Mouse (Mus musculus) adrenal gland, postnatal 4 days (tissue): ENCODE data around the gene Poc1b. TPM values are rescaled to one million over a fixed set of nuclear protein-coding genes. Genes with fewer than 3 reads are reported as not detected.

Experiments
- DNase-seq, 2 experiments: peaks; one replicate each; pipeline ENCODE4 v3.0.0; 2021 to 2022; ENCODE audit warnings: low spot score in 2 of 2, mixed read lengths in 2 of 2
- total RNA-seq, 2 experiments: library from RNA; stranded (reverse); gene quantifications; 2 replicates each; pipeline ENCODE4 v1.2.3; 2021

Poc1b gene
- total RNA-seq, 2 experiments from 2014 or later, result 15.1 to 16.4 TPM

DNA sequence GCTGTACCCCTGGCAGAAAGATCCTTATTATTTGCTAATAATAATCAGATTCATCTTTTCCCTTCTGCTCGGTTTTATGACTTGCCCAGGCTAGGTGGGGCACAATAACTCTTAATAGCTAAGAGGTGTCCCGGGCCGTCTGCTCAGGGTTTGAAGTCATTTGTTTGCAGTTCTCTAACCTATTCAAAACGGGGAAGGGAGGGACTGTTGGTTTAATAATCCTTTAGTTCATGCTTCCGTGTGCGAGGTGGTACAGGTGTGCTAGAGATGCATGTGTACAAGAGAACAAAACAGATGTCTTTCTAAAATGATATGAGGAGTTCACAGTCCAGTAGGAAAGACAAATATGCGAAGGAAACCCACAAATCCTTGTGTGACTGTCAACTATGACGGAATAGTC, 7.5 kb downstream of the Poc1b start:
- DNase-seq, result no peak

DNA sequence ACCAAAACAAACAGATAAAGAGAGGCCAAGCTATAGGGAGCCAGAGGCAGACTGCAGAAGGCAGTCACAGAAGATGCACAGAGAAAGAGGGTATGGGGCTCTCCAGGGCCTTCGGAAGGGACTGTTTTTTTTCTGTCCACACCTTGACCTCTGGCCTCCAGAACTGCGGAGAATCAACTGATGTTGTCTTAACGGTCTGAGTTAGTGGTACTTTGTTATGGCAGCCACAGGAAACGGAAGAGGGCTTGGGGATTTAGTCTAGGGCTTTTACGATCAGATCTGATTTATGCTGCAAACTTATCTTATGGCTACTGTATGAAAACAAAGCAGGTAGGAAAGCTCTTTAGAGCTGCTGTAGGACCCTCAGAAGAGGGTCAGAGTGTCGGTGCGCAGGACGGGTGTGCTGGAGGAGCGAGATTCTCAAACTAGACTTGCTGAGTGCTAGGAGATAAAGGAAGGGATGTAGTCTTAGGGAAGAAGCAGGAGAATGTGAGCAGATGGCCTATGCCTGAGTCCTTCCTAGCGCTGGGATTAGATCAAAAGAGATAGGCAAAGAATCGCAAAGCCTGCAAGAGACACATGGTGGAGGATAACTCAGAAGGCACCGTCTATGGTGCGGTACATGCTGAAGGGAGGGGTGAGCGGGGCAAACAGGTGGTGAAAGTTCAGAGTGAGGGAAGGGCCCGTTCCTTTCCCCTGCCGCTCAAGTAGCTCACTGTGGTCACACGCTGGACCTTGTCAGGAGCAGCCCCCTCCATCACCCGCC, 8.8 kb downstream of the Poc1b start:
- DNase-seq, result no peak

DNA sequence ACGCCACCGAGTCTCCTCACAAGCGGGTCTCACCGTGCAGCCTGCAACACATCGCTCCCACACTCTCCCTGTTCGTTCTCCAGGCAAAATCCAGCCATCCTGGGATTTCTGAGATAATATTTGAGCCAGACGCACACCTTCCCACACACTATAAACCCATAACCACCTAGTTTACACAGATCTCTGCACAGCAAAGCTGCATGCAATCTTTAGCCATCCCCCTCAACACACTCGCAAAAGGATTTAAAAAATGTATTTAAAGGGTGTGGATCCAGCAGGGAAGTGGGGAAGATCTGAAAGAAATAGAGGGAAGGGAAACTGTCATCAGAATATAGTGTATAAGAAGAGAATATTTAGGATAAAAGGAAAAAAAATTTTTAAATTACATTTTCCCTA, 9.4 kb downstream of the Poc1b start:
- DNase-seq, result no peak

DNA sequence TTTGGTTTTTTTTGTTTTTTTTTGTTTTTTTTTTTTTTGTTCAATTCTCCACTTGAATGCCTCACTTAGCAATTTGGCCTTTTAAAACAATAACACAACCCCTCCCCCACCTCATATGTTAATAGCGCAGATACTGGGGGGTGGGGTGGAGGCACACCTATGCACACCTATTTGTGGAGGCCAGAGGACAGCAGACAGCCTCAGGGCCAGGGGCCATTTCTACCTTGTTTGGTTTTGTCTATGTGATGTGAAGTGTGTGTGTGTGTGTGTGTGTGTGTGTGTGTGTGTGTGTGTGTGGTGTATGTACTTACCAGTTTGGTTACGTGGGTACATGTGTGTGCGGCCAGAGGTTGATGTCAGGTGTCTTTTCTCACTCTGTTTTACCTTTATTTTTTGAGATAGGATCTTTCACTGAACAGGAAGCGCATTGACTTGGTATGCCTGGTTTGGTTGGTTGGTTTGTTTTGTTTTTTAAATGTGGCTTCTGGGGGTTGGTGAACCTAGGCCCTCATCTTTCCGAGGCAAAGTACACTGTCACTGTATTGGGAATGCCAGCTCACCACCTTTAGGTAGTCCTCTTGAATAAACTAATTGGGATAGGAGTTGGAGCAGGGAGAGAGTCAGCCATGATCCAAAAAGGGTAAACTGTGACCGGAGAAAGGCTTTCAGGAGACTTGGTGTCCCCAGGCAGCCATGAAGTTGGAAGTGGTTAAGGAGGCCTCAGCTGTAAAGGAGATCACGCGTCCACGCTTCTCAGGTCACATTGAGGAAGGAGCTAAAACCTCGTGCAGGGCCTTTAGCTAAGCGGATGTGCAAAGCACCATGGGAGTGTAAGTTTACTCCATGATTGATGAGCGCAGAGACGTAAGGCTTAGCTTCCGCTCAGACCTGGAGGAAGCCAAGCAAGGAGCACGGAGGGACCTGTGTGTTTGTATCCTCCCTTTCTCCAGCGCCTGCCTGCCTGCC, 10.1 kb downstream of the Poc1b start:
- DNase-seq, result no peak

DNA sequence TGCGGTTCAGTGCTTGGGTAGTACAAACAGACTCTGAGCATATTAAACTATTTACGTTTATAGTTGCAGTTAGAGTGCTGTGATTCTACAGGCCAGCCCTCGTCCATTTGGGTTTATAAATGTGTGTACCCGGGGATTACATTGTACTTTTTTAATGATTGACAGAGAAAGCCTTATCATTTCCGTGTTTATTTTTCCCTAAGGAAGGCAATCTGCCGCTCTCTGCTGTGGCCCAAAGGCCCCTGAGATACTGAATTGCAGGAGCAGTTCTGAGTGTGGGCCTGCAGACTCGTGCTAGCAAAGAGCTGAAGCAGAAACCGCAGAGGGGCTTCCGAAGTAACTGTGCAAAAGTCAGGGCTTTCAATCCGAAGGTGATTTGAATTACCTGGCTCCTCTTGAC, 11.0 kb downstream of the Poc1b start:
- no peak for DNase-seq

DNA sequence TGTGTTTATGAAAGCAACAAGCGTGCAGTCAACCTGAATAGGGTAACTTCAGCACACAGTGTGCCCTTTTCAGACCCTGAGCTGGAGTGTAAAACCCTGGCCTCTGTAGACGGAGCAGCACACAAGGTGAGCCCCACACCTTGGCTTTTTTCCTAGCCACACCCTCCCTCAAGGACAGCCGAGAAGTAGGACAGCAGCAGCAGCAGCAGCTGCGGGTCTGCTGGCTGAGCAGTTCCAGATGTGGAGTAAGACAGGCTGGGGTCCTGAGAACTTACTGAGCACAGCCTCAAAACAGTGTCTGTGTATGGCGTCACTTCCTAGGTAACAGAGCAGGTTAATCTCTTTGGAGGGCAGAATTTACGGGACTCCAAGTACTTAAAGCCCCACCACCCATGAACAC, 11.9 kb downstream of the Poc1b start:
- DNase-seq, result no peak

DNA sequence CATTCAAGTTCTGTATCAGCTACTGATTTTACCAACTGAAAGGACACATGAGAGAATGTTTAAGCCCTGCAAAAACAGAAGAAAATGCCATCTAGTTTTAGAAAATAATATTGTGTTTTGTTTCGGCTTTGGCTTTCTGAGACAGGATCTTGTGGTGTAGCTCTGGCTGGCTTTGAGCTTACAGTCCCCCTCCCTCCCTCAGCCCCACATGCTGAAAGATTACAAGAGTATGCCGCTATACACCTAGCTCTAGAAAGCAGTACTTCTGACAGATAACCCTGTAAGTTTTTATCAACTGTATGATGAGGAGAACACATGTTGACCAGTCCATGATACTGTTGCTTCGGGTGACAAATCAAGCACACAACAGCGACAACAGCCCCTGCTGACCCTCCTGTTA, 12.6 kb downstream of the Poc1b start:
- no peak for DNase-seq

DNA sequence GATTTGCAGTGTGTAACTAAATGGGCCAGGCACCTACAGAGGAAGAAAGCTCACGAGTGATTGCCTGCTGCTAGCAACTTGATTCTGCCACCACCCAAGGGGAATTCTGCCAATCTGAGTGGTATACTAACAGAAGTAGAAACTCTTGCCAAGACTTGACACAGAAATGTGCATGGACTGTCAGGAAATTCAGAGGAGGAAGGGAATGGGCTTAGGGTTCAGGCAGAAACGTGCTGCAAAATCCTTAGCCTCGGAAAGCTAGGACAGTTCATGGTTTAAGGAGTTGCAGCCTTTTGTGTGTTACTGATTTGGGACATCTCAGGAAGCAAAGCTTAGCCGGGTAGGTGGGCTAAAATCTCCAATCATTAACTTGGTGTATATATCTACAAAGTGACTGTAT, 19.4 kb downstream of the Poc1b start, which contains the start of gene Phxr2:
Phxr2 (minus strand) TSS at position 101 of the 400 bp plus-strand sequence.
- DNase-seq, result no peak

DNA sequence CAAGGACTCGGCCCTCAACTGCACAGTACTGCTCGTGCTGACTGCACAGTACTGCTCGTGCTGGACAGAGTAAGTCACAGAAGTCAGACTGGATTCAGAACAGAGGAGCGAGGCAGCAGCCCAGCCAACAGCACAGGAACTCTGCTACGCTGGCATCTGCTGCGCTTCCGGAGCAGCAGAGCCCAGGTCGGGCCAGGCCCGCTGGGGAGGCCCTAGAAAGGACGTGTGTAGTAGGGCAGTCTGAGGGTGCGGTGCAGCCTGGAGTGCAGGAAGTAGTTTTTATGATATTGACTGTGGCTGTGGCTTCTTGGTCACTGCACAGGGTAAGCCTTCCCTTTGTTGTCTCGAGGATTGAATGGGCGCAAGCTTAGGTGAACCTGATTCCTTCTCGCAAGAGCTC, 20.1 kb downstream of the Poc1b start:
- no peak for DNase-seq

DNA sequence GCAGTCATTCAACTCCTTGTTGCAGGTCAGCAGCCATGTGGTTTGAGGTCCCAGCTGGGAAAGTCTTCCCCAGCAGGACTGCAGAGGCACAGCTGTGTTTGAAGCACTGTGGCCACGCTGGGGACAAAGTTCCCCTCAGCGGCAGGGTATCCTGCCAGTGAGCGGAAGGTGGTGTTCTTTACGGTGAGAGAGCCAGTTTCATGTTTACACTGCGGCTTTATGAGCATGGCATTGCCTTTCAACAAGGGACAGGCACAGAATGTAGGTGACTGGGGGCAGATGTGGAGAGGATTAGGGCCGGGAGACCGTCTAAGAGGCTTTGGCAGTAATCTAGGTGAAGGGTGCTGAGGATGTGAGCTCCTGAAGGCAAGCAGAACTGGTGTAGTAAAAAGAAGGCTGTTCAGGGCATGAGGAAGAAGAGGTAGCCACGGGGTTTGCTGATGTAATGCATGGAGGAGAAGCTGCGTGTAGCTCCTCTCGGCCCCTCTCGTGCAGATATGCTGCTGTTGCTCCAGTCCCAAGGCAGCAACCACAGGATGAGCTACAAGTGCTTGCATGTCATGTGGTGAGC, 20.9 kb downstream of the Poc1b start:
- no peak for DNase-seq

DNA sequence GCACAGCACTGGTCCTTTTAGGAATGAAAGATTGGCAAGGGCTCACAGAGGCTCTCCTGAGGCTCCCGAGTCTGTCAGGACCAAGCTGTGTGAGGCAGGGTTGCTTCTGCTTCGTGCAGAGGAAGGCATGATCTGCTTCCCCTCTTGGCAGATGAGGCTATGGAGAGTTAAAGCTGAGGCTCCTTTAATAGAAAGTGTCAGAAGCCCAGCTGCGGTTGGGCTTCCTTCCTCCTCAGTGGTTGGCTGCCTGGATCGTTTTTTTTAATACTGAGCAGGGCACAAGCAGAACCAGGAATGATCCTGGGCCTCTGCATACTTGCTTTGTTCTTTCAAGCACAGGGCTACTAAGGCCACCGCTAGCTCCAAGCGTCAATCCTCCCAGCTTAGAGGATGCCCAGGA, 23.8 kb downstream of the Poc1b start:
- DNase-seq, result no peak

DNA sequence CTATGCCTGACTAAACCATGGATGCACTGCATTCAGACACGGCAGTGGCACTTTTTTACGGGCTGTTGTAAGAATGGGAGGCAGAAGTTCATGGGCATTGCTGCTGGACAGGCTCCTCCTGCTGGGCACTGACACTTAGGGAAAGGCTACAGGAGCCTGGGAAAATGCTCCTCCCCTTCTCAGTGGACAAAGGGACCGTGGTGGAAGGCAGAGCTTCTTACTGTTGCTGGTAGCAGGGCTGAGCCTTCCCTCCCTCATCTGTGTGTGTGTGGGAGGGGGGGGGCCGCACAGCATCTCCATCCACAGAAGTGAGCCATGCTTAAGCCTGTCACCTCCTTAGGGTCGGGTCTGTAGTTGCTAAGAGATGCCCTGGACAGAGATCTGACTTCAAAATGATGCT, 24.5 kb downstream of the Poc1b start:
- no peak for DNase-seq

DNA sequence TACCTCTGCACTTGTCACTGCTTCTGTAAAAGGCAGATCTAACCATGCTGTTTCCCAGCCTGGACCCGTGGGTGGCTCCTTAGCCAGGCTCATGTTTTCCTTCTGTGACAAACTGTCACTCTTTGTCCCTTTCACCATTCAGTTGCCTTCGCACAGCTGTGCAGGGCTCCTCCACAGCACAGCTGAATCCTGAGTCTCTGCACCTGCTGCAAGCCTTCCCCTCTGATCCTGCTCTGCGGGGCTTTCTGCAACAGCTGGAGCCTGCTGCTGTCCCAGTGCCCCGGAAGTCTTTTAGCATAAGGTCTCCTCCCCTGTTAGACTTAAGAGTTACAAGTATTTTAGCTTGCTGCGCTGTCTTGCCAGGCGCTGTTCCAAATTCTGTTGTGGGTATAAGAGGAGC, 25.4 kb downstream of the Poc1b start:
- DNase-seq, result no peak

DNA sequence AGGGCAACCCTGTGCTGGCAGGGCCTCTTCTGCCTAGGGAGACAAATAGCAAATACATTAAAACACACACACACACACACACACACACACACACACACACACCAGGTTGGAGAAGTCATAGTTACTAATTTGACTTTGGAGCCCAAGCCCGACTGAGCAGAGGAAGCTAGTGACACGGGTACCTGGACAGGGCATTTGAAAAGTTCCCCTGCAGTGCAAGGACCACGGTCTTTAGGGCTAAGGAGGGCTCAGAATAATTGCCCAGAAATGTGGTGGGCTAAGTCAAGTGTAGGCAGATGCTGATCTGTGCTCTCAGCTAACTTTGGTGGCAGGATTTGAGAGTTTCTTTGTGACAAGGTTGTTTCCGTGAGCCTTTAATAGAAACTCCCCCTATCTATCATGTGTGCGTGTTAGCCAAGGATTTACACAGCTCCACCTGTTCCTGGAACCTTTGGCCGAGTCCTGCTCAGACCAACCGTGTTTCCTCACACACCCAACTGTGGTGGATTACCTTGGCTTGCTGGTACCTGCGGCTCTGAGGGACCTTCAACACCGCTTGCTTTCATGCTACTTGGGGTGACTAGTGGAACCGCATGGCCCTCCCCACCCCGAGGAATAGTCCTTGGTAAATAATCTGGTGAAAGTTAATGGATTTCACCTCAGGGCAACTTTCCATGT, 25.9 kb downstream of the Poc1b start:
- DNase-seq, result no peak

DNA sequence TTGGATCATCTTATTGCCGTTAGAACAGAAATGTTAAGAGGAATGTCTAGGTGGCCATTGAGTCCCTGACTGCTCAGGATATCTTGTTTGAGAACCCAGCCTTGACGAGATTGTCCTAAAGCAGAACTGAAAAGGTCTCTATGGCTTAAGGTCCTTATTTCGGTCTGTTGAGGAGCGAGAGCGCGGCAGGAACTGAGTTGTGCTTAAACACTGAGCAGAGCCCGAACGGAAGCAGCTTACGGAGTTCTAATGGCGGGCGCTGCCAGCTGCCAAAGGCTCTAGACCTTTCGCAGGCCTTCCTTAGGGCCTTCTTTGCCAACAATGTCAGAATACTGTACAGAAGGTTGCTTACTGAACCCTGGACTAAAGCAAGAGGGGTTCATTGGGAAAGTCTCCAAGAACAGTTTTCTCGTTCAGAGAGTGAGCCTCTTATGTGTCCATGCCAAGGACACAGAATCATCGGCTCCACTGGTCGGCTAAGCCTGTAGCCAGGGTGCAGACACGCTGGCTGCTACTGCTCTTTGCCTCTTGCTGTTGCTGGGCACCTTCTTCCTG, 26.6 kb downstream of the Poc1b start:
- no peak for DNase-seq

DNA sequence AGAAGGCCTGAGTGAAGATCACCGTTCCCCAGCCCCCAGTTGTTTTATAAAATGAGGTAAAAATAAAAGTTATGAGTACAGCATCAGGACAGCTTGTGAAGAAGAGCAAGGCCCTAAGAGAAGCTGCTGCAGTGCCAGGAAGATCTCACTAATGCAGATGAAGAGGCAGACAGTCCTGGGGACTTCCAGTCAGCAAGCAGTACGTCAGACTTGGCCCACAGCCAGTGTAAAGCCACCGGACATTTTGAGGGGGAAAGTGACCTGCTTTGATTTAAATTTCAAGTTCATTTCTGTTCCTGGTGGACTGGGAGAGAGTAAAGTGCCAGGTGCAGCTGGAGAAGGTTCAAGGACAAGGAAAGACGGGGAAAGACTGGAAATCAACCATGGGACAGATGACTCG, 29.5 kb downstream of the Poc1b start:
- DNase-seq, result no peak

DNA sequence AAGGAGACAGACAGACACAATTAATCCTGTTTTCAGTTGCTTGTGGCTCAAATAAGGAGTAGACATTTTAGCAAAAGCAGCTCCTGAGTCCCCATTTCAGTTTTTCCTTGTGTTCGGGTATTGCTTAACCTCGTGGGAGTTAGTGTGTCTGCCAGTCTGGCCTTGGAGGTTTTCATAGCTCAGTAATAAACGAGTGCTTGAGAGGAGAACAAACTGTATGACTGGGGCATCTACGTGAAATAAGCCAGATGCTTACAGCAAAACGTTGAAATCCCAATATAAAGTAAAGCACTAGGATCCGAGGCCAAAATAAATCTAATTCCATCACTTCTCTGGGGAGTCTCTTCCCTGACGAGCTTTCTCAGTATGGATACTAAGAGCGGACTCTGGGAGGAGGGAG, 38.8 kb downstream of the Poc1b start:
- no peak for DNase-seq

DNA sequence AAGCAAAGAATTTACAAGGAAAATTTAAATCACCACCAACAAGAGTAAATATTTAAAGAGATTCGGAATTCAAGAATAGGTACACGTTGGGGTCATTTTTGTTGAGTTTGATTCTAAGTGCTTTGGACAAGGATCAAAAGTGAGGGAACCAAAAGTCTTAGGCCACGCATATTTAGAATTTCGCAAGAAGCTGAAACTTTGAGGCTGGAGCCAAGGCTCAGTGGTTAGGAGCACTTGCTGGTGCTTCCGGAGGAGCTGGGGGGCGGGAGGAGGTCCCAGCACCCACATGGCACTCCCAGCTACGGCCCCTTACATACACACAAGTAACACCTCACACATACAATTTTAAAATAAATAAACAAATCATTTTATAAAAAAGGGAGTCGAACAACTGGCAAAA, 39.8 kb downstream of the Poc1b start:
- DNase-seq, result no peak

DNA sequence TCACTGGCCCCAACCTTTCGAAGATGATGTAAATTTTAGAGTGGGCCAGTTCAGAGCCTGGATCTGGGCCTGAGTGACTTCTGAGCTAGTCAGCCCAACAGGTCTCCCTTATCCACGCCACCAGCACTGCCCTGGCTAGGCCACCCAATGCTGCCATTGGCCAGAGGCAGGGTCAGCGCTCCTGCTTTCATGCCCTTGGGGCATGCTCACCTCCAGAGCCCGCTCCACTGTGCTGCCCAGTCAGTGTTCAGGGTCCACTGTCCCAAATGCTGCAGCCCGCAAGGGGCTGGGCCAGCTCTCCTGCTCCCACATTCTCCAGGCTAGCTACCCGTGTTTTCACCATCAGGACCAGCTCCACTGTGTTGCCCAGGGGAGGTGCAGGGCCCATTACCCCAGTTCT, 43.2 kb downstream of the Poc1b start:
- no peak for DNase-seq

DNA sequence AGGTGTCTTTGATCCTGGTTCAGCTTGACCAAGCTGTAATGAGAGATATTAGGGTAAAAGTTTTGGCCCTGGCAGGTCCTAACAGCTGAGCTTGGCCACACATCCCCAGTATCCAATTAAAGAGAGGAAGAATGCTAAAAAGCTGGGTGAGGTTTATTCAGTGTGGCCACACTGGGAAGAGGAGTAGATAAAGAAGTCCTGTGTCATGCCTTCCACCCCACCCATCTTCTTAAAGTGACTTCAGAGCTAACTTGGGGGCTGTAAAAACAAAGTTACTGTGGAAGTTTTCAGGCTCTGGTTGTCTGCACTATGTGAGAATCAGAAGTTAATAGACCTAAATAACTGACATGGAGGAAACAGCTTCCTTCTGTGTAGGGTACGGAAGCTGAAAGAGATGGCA, 44.7 kb downstream of the Poc1b start:
- DNase-seq, result no peak

DNA sequence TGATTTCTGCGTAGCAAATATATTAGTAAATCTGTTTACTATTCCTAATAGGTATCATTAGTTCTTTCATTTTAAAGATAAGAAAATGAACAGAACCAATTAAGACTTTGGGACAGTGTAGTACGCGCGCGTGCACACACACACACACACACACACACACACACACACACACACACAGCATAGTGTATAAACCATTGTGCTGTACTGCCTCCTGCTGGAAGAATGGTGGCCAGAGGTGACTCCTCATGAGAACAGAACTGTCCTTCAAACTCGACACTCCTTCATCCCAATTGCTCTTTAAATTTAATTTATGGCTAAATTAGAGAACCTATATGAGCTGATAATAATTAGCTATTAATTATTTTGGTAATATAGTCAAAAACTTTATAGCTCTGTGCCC, 45.2 kb downstream of the Poc1b start:
- no peak for DNase-seq
